16 mouse cellular contexts compared by ENCODE assay signal in genomic region chr1:79802858-79803427, GRCm38 (mm10). TPM values are rescaled to one million over a fixed set of nuclear protein-coding genes. Genes with fewer than 3 reads are reported as not detected.
DNase-seq lines count a peak whose midpoint lies in the region; ATAC-seq lines count a peak whose summit lies in the region.
"Had no signal": no experiment of that assay in that cellular context is flagged by ENCODE, and none has a peak within 500 bp of the region (broad histone marks: within the 10 kb centered on the region; RNA-seq: fewer than 3 reads in every experiment).

No protein-coding gene starts in this region.

- H3K36me3 ChIP-seq in midbrain, embryonic 12.5 days = no peaks in the 10 kb centered on the region
- H3K36me3 ChIP-seq in midbrain, embryonic 16.5 days (ENCODE audit: control insufficient read depth, insufficient read depth, low read length) = no peaks in the 10 kb centered on the region
- peaks cover 7% of the 10 kb centered on the region; the same call in 1 of the 2 replicates for H3K36me3 ChIP-seq in hindbrain, embryonic 10.5 days
- H3K36me3 ChIP-seq in hindbrain, embryonic 16.5 days (ENCODE audit: control insufficient read depth, insufficient read depth, low read length) = no peaks in the 10 kb centered on the region
- peaks cover 6% of the 10 kb centered on the region; the same call in 1 of the 2 replicates for H3K36me3 ChIP-seq in neural tube, embryonic 15.5 days

- peak; percentile 7 for DNase-seq in hindbrain, embryonic 10.5 days (ENCODE audit: low spot score)
- no peak for DNase-seq in cerebellum, adult 9-10 months
- DNase-seq in ovary, postnatal 36 days (ENCODE audit: low spot score) = no peak
- DNase-seq: cerebellum, postnatal 14 days; gastrocnemius, postnatal 10 days; heart, postnatal 10 days; kidney, adult 9 months; liver; liver, postnatal 0 days; right cerebral cortex, adult 18-20 months; thymus, adult 18-20 months had no signal

- H3K9me3 ChIP-seq in midbrain, embryonic 12.5 days = no peaks in the 10 kb centered on the region
- H3K9me3 ChIP-seq in midbrain, embryonic 16.5 days (replicated peaks; ENCODE audit: control insufficient read depth, low read length, poor library complexity, severe bottlenecking) = no peaks in the 10 kb centered on the region
- no peaks in the 10 kb centered on the region for H3K9me3 ChIP-seq in hindbrain, embryonic 10.5 days
- no peaks in the 10 kb centered on the region for H3K9me3 ChIP-seq in hindbrain, embryonic 16.5 days (ENCODE audit: control insufficient read depth, low read length)
- no peaks in the 10 kb centered on the region for H3K9me3 ChIP-seq in neural tube, embryonic 15.5 days (replicated peaks)
- H3K9me3 ChIP-seq: embryonic facial prominence, embryonic 13.5 days had no signal

- H3K9ac ChIP-seq in midbrain, embryonic 12.5 days (replicated peaks) = no peak overlapping the region
- H3K9ac ChIP-seq in midbrain, embryonic 16.5 days (ENCODE audit: low read depth, low read length) = no peak overlapping the region
- no peak overlapping the region for H3K9ac ChIP-seq in hindbrain, embryonic 16.5 days (ENCODE audit: low read depth, low read length)
- H3K9ac ChIP-seq in neural tube, embryonic 15.5 days (replicated peaks) = no peak overlapping the region
- H3K9ac ChIP-seq: embryonic facial prominence, embryonic 13.5 days; liver, postnatal 0 days had no signal

- no peak overlapping the region for H3K4me3 ChIP-seq in midbrain, embryonic 12.5 days
- H3K4me3 ChIP-seq in midbrain, embryonic 16.5 days (ENCODE audit: low read depth, low read length) = no peak overlapping the region
- no peak overlapping the region for H3K4me3 ChIP-seq in hindbrain, embryonic 10.5 days
- H3K4me3 ChIP-seq in hindbrain, embryonic 16.5 days (ENCODE audit: low read length) = no peak overlapping the region
- no peak overlapping the region for H3K4me3 ChIP-seq in neural tube, embryonic 15.5 days (replicated peaks)
- H3K4me3 ChIP-seq: embryonic facial prominence, embryonic 13.5 days had no signal

- WGBS in midbrain, embryonic 12.5 days = 80% methylated on average over 11 of the region's 11 CpGs
- WGBS in midbrain, embryonic 16.5 days = 71% methylated on average over 11 of the region's 11 CpGs
- WGBS in hindbrain, embryonic 10.5 days = 73% methylated on average over 11 of the region's 11 CpGs
- WGBS in hindbrain, embryonic 16.5 days = 52% methylated on average over 11 of the region's 11 CpGs
- 20% methylated on average over 11 of the region's 11 CpGs for WGBS in neural tube, embryonic 15.5 days

- ATAC-seq in midbrain, embryonic 12.5 days (ENCODE audit: low FRiP score, low read depth) = 0 out of 2 replicates have a peak, but pooled peaks have one; percentile 30
- ATAC-seq in midbrain, embryonic 16.5 days = no peak
- peak; percentile 83 for ATAC-seq in hindbrain, embryonic 16.5 days
- ATAC-seq in neural tube, embryonic 15.5 days (ENCODE audit: low FRiP score) = peak; percentile 46; the same call in 1 of the 2 replicates
- ATAC-seq: liver, postnatal 0 days had no signal

- no peaks in the 10 kb centered on the region for H3K27me3 ChIP-seq in midbrain, embryonic 12.5 days
- no peaks in the 10 kb centered on the region for H3K27me3 ChIP-seq in midbrain, embryonic 16.5 days (ENCODE audit: control insufficient read depth, insufficient read depth, low read depth, low read length)
- H3K27me3 ChIP-seq in hindbrain, embryonic 10.5 days (ENCODE audit: insufficient read depth, poor library complexity, severe bottlenecking) = no peaks in the 10 kb centered on the region
- no peaks in the 10 kb centered on the region for H3K27me3 ChIP-seq in hindbrain, embryonic 16.5 days (replicated peaks; ENCODE audit: control insufficient read depth, insufficient read depth, low read length)
- no peaks in the 10 kb centered on the region for H3K27me3 ChIP-seq in neural tube, embryonic 15.5 days (replicated peaks)
- H3K27me3 ChIP-seq: embryonic facial prominence, embryonic 13.5 days had no signal

- H3K4me2 ChIP-seq in midbrain, embryonic 12.5 days (replicated peaks) = no peak overlapping the region
- no peak overlapping the region for H3K4me2 ChIP-seq in midbrain, embryonic 16.5 days (ENCODE audit: low read length)
- H3K4me2 ChIP-seq in hindbrain, embryonic 16.5 days (ENCODE audit: low read length) = no peak overlapping the region
- no peak overlapping the region for H3K4me2 ChIP-seq in neural tube, embryonic 15.5 days
- H3K4me2 ChIP-seq: embryonic facial prominence, embryonic 13.5 days had no signal

- no peaks in the 10 kb centered on the region for H3K4me1 ChIP-seq in midbrain, embryonic 12.5 days
- H3K4me1 ChIP-seq in midbrain, embryonic 16.5 days (ENCODE audit: control insufficient read depth, insufficient read depth, low read length) = no peaks in the 10 kb centered on the region
- no peaks in the 10 kb centered on the region for H3K4me1 ChIP-seq in hindbrain, embryonic 10.5 days (replicated peaks)
- H3K4me1 ChIP-seq in hindbrain, embryonic 16.5 days (ENCODE audit: control insufficient read depth, insufficient read depth, low read depth, low read length) = peaks cover 3% of the 10 kb centered on the region; the same call in 1 of the 2 replicates
- peaks cover 4% of the 10 kb centered on the region; the same call in 1 of the 2 replicates for H3K4me1 ChIP-seq in neural tube, embryonic 15.5 days

- no peak overlapping the region for H3K27ac ChIP-seq in midbrain, embryonic 12.5 days (replicated peaks)
- no peak overlapping the region for H3K27ac ChIP-seq in midbrain, embryonic 16.5 days (ENCODE audit: low read length)
- H3K27ac ChIP-seq in hindbrain, embryonic 10.5 days = no peak overlapping the region
- no peak overlapping the region for H3K27ac ChIP-seq in hindbrain, embryonic 16.5 days (ENCODE audit: low read depth, low read length)
- 0 out of 2 replicates have a peak overlapping the region, but pooled peaks have one; percentile 23 for H3K27ac ChIP-seq in neural tube, embryonic 15.5 days (replicated peaks)
- H3K27ac ChIP-seq: embryonic facial prominence, embryonic 13.5 days had no signal

RNA-seq across cellular contexts. Expression of gene Wdfy1, which starts 27.0 kb away (rescaled TPM):
- polyA plus RNA-seq in midbrain, embryonic 12.5 days (2016; fragmentation: Nextera tagmentation; extraction: Ambion mirVana) = 57.5 and 65.4 TPM in 2 replicates
- polyA plus RNA-seq in midbrain, embryonic 16.5 days (2015; fragmentation: Nextera tagmentation; extraction: Ambion mirVana) = 137 and 149 TPM in 2 replicates
- 41.0 and 44.9 TPM in 2 replicates for polyA plus RNA-seq in hindbrain, embryonic 10.5 days (2016; fragmentation: Nextera tagmentation; extraction: Ambion mirVana)
- polyA plus RNA-seq in hindbrain, embryonic 16.5 days (2015; fragmentation: Nextera tagmentation; extraction: Ambion mirVana) = 108 and 112 TPM in 2 replicates
- 96.3 and 104 TPM in 2 replicates for polyA plus RNA-seq in neural tube, embryonic 15.5 days (2015; fragmentation: Nextera tagmentation; extraction: Ambion mirVana)

RNA-seq across cellular contexts. Expression of gene Mrpl44, which starts 27.1 kb away (rescaled TPM):
- polyA plus RNA-seq in midbrain, embryonic 12.5 days (2016; fragmentation: Nextera tagmentation; extraction: Ambion mirVana) = 50.4 and 51.4 TPM in 2 replicates
- polyA plus RNA-seq in midbrain, embryonic 16.5 days (2015; fragmentation: Nextera tagmentation; extraction: Ambion mirVana) = 41.8 and 42.9 TPM in 2 replicates
- 59.1 and 64.5 TPM in 2 replicates for polyA plus RNA-seq in hindbrain, embryonic 10.5 days (2016; fragmentation: Nextera tagmentation; extraction: Ambion mirVana)
- polyA plus RNA-seq in hindbrain, embryonic 16.5 days (2015; fragmentation: Nextera tagmentation; extraction: Ambion mirVana) = 40.2 and 41.2 TPM in 2 replicates
- 40.3 and 43.9 TPM in 2 replicates for polyA plus RNA-seq in neural tube, embryonic 15.5 days (2015; fragmentation: Nextera tagmentation; extraction: Ambion mirVana)

RNA-seq across cellular contexts. Expression of gene Serpine2, which starts 58.0 kb away (rescaled TPM):
- 63.8 and 78.8 TPM in 2 replicates for polyA plus RNA-seq in midbrain, embryonic 12.5 days (2016; fragmentation: Nextera tagmentation; extraction: Ambion mirVana)
- polyA plus RNA-seq in midbrain, embryonic 16.5 days (2015; fragmentation: Nextera tagmentation; extraction: Ambion mirVana) = 199 and 259 TPM in 2 replicates
- 68.2 and 70.8 TPM in 2 replicates for polyA plus RNA-seq in hindbrain, embryonic 10.5 days (2016; fragmentation: Nextera tagmentation; extraction: Ambion mirVana)
- polyA plus RNA-seq in hindbrain, embryonic 16.5 days (2015; fragmentation: Nextera tagmentation; extraction: Ambion mirVana) = 378 and 403 TPM in 2 replicates
- 382 and 384 TPM in 2 replicates for polyA plus RNA-seq in neural tube, embryonic 15.5 days (2015; fragmentation: Nextera tagmentation; extraction: Ambion mirVana)
